Mouse (Mus musculus) heart, embryonic 11.5 days (tissue): ENCODE data around the gene Siglec1. TPM values are rescaled to one million over a fixed set of nuclear protein-coding genes. Genes with fewer than 3 reads are reported as not detected.

Experiments used
- ATAC-seq: fragments of 200-750 bp; cut with Nextera tagmentation; replicated peaks from 2 replicates; pipeline ENCODE4 v1.8.0; 2017; ENCODE audit warnings: moderate library complexity; ENCODE audit not compliant: insufficient number of reproducible peaks, low FRiP score, low TSS enrichment
- H3K27ac ChIP-seq: fragments of 300-500 bp; sonication (generic); 2 replicates; pipeline ENCODE4 v1.5.1; 2014; ENCODE audit warnings: mild to moderate bottlenecking, low read depth, low read length
- H3K27me3 ChIP-seq: fragments of 300-500 bp; sonication (generic); 2 replicates; pipeline ENCODE4 v1.6.1; 2014; ENCODE audit warnings: mild to moderate bottlenecking, low read length, mixed read lengths; ENCODE audit not compliant: control insufficient read depth, insufficient read depth
- H3K36me3 ChIP-seq: fragments of 300-500 bp; sonication (generic); 2 replicates; pipeline ENCODE4 v1.6.1; 2014; ENCODE audit warnings: mild to moderate bottlenecking, low read length, moderate library complexity, mixed read lengths; ENCODE audit not compliant: control insufficient read depth, insufficient read depth
- H3K4me1 ChIP-seq: fragments of 300-500 bp; sonication (generic); 2 replicates; pipeline ENCODE4 v1.6.1; 2014; ENCODE audit warnings: low read length; ENCODE audit not compliant: control insufficient read depth, insufficient read depth
- H3K4me2 ChIP-seq: fragments of 300-500 bp; sonication (generic); 2 replicates; pipeline ENCODE4 v1.6.1; 2014; ENCODE audit warnings: mild to moderate bottlenecking, moderate library complexity
- H3K4me3 ChIP-seq: fragments of 300-500 bp; sonication (generic); 2 replicates; pipeline ENCODE4 v1.5.1; 2014; ENCODE audit warnings: low read depth, low read length
- H3K9ac ChIP-seq: fragments of 300-500 bp; sonication (generic); 2 replicates; pipeline ENCODE4 v1.6.1; 2014; ENCODE audit warnings: mild to moderate bottlenecking, low read depth, low read length, moderate library complexity
- H3K9me3 ChIP-seq: fragments of 300-500 bp; sonication (generic); replicated peaks from 2 replicates; pipeline ENCODE4 v1.6.1; 2016; ENCODE audit warnings: low read length; ENCODE audit not compliant: control insufficient read depth
- WGBS: fragments of 180-500 bp; shearing (Covaris S2); extraction: QIAGEN DNeasy Blood & Tissue Kit; methylation state at CpG from one replicate; pipeline ENCODE4 v1.1.7; 2014; ENCODE audit not compliant: insufficient replicate concordance; 5-methylcytosine and 5-hydroxymethylcytosine counted together
- polyA plus RNA-seq: library from polyadenylated mRNA; unstranded; fragments of >200 nt; fragmentation: Nextera tagmentation; extraction: Ambion mirVana; gene quantifications from 2 replicates; pipeline ENCODE4 v1.2.1, GENCODE M21; 2014

The Siglec1 gene
- polyA plus RNA-seq, 1 experiment from 2014 or later: 0.16 TPM

- no peaks in the 10 kb centered on the region for H3K36me3 ChIP-seq
- no peak overlapping the region for H3K27ac ChIP-seq
- no peaks in the 10 kb centered on the region for H3K9me3 ChIP-seq
- no peak for ATAC-seq
- peaks cover 57% of the 10 kb centered on the region for H3K27me3 ChIP-seq
- H3K4me2 ChIP-seq: no peak overlapping the region
- no peak overlapping the region for H3K4me3 ChIP-seq
- H3K9ac ChIP-seq: no peak overlapping the region
- peaks cover 21% of the 10 kb centered on the region for H3K4me1 ChIP-seq
- 72% methylated on average over 6 of the region's 6 CpGs for WGBS
Observed at GRCm38 (mm10) chr2:131052862-131053418, 33.6 kb downstream of the Siglec1 start.

- Histone ChIP-seq H3K27me3 (peaks cover 55% of the 10 kb centered on the region), H3K4me2 (no peak overlapping the region), H3K4me3 (no peak overlapping the region)
Observed at GRCm38 (mm10) chr2:131052043-131052442, 34.5 kb downstream of the Siglec1 start.

GRCm38 (mm10) chr2:131046025-131046424, 40.5 kb downstream of the Siglec1 start:
- H3K9me3 ChIP-seq: no peaks in the 10 kb centered on the region

More at GRCm38 (mm10) chr2:131052043-131052442, 34.5 kb downstream of the Siglec1 start:
- Histone ChIP-seq H3K36me3 (no peaks in the 10 kb centered on the region), H3K9me3 (no peaks in the 10 kb centered on the region), H3K4me1 (peaks cover 21% of the 10 kb centered on the region), H3K9ac (no peak overlapping the region), H3K27ac (no peak overlapping the region)
- 68% methylated on average over 5 of the region's 5 CpGs for whole genome bisulfite sequencing
- ATAC-seq: no peak

DNA sequence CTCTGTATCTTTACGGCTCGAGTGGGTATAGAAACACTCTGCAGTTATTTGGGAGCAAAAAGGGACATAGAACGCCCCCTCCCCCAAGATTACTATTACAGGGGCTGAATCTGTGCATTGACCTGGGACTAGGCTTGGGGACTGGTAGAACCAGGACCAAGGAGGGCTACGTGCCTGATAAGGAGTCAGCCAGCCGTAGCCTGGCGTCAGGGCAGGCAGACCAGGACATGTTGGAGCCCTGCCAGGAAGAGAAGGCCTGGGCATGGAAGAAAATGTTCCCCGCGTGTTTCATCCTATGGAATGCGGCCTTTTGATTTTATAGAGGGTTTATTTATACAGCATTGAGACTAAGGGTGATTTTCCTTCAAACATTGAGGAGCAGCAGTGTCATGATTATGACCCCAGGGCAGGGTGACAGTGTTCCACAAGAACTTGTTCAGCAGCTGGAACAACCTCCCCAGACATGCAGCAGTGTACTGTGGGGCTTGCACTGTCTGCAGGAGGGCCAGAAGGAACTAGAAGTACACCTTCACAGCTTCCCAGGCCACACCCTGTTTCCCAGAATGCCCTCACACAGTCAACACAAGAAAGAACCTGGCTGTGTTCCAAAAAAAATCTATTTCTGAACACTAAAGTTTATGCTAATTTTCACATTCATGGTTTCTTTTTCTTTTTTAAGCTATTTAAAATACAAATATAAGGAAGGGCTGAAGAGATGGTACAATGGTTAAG, 41.4 kb downstream of the Siglec1 start:
- Histone ChIP-seq H3K4me3 (no peak overlapping the region), H3K36me3 (no peaks in the 10 kb centered on the region), H3K27ac (no peak overlapping the region), H3K9me3 (no peaks in the 10 kb centered on the region), H3K9ac (no peak overlapping the region), H3K4me2 (no peak overlapping the region), H3K4me1 (peaks cover 16% of the 10 kb centered on the region), H3K27me3 (peaks cover 33% of the 10 kb centered on the region)
- ATAC-seq: no peak
- 61% methylated on average over 9 of the region's 9 CpGs for WGBS

More at GRCm38 (mm10) chr2:131046025-131046424, 40.5 kb downstream of the Siglec1 start:
- Histone ChIP-seq H3K4me3 (no peak overlapping the region), H3K4me1 (peaks cover 14% of the 10 kb centered on the region), H3K27ac (no peak overlapping the region), H3K9ac (no peak overlapping the region), H3K27me3 (peaks cover 26% of the 10 kb centered on the region), H3K4me2 (no peak overlapping the region), H3K36me3 (no peaks in the 10 kb centered on the region)
- WGBS: 69% methylated on average over 2 of the region's 2 CpGs
- ATAC-seq: no peak

DNA sequence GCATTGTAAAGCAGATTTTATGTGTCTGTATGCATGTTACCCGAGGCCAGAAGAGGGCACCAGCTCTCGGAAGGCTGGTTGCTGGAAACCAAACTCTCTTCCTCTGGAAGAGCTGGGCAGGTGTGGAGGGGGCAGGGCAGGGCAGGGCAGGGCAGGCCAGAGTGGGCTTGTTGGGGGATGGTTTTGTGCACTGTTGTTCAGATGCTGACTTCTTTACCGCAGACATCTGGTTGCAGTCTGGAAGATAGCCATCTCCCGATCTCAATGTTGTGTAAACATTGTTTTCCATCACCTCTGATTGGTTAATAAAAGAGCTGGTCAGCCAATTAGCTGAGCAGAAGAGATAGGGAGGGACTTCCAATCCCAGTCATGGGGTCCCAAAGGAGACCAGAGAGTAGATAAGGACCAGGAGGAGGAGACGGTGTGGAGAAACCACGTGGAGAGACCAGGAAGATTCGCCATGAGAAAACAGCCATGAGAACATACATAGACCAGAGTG, 42.2 kb downstream of the Siglec1 start:
- H3K9me3 ChIP-seq: no peaks in the 10 kb centered on the region
- 12% methylated on average over 7 of the region's 7 CpGs for WGBS
- ATAC-seq: no peak
- H3K4me3 ChIP-seq: no peak overlapping the region
- H3K27ac ChIP-seq: no peak overlapping the region
- no peaks in the 10 kb centered on the region for H3K36me3 ChIP-seq
- no peak overlapping the region; the same call in 1 of the 2 replicates for H3K4me2 ChIP-seq
- peaks cover 40% of the 10 kb centered on the region for H3K27me3 ChIP-seq
- H3K9ac ChIP-seq: no peak overlapping the region
- peaks cover 16% of the 10 kb centered on the region for H3K4me1 ChIP-seq

GRCm38 (mm10) chr2:131042988-131043387, 43.6 kb downstream of the Siglec1 start, which contains the start of gene Gfra4:
Gfra4 (minus strand) TSS chr2:131043088.
- H3K4me2 ChIP-seq: no peak within 1 kb of the TSS
- H3K9ac ChIP-seq: no peak within 1 kb of the TSS
- peaks cover 48% of the 10 kb centered on the region for H3K27me3 ChIP-seq
- no peak within 1 kb of the TSS for H3K27ac ChIP-seq
- peak within 1 kb of the TSS; percentile 53; the same call in 1 of the 2 replicates for H3K4me3 ChIP-seq
- no peaks in the 10 kb centered on the region for H3K36me3 ChIP-seq
- H3K9me3 ChIP-seq: no peaks in the 10 kb centered on the region
- 50% methylated on average over 2 of the region's 2 CpGs for WGBS
- peaks cover 16% of the 10 kb centered on the region for H3K4me1 ChIP-seq
- no peak for ATAC-seq

GRCm38 (mm10) chr2:131040854-131041825, 45.4 kb downstream of the Siglec1 start:
- H3K36me3 ChIP-seq: no peaks in the 10 kb centered on the region
- 3% methylated on average over 104 of the region's 115 CpGs for whole genome bisulfite sequencing
- H3K9ac ChIP-seq: peak overlapping the region; percentile 71
- peaks cover 45% of the 10 kb centered on the region for H3K27me3 ChIP-seq
- H3K4me3 ChIP-seq: peak overlapping the region; percentile 53
- H3K4me1 ChIP-seq: peaks cover 16% of the 10 kb centered on the region
- no peak for ATAC-seq
- H3K27ac ChIP-seq: no peak overlapping the region
- H3K4me2 ChIP-seq: peak overlapping the region; percentile 94
- no peaks in the 10 kb centered on the region for H3K9me3 ChIP-seq

- no peak overlapping the region for H3K4me2 ChIP-seq
- no peak for ATAC-seq
- no peak overlapping the region for H3K4me3 ChIP-seq
- H3K27me3 ChIP-seq: peaks cover 45% of the 10 kb centered on the region
- peaks cover 11% of the 10 kb centered on the region; the same call in 1 of the 2 replicates for H3K4me1 ChIP-seq
- H3K36me3 ChIP-seq: no peaks in the 10 kb centered on the region
- 0 out of 2 replicates have a peak, but pooled peaks cover 2% of the 10 kb centered on the region for H3K9me3 ChIP-seq
- no peak overlapping the region for H3K27ac ChIP-seq
- 78% methylated on average over 5 of the region's 5 CpGs for WGBS
- H3K9ac ChIP-seq: no peak overlapping the region
Observed at GRCm38 (mm10) chr2:131038675-131039074, 47.9 kb downstream of the Siglec1 start.
